Mouse (Mus musculus) ZHBTc4 (cell line): ENCODE results near the gene Zswim5.

Source experiments
- DNase-seq: peaks from one replicate; pipeline ENCODE4 v3.0.0-alpha.2; 2011; ENCODE audit warnings: low read depth, low spot score

The Zswim5 gene

DNA sequence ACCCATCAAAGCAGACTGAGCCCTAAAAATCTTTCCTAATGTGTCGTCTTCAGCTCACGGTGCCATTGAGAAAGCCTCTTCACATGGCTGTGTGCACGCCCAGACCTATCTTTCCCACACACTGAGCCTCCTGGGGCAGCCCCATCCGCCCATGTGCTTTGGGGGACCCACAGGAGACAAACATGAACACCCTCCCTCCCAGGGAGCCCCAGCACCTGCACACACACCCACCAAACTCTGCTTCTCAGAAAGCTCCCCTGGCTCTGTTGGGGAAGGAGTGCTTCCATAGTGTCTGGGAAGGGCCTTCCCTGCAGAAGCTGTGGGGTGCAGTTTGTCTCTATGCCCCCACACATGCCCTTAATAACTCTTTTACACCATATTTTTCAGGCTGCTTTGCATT, 127.5 kb downstream of the Zswim5 start:
- no peak for DNase-seq

DNA sequence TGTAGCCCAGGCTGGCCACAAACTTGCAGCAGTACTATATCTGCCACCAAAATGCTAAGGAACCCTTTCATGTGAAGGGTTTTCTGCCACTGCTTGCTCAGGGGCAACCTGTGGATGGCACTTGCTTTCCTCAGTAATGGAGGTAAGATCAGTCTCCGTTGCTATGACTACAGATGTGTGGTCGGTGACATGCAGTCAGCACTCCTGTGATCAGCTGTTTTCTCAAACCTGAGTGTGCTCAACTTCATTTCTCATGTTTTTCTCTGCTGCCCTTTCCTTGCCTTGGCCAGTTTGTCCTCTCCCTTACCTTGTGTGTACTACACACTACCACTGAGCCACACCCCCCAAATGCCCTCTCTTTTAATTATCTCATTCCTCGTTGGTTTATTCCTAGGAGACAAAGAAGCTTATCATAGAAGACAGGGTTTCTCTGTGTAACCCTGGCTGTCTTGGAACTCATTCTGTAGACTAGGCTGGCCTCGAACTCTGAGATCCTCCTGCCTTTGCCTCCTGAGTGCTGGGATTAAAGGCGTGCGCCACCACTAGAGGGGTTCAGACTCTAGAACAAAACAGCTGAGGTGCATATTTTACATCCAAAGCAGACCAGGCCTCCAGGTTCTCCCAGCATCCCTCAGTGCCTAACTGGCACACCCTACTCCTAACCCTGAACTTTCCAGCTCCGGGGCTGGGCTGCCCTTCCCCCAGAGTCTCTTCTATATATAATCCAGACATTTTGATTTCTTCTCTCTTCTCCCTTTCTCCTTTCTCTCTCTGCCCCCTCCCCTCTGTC, 128.6 kb downstream of the Zswim5 start:
- peak; percentile 75 for DNase-seq

DNA sequence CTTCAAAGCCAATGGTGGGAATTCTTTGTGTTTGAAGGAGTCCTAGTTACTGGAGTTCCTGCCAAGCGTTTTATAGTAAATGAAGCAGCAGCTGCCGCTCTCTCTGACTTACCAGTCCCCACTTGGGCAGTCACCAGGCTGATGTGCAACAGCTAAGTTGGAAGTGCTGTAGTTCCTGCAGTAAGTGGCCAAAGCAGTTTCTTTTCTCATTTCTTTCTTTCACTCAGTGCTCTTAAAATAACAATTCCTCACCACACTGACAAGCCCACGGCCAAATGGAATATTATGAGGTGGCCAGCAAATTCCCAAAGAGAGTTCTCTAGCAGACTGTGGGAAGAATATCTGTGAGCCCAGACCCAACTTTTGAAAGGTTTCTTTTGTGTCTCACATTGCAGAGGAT, 129.9 kb downstream of the Zswim5 start:
- DNase-seq = no peak

DNA sequence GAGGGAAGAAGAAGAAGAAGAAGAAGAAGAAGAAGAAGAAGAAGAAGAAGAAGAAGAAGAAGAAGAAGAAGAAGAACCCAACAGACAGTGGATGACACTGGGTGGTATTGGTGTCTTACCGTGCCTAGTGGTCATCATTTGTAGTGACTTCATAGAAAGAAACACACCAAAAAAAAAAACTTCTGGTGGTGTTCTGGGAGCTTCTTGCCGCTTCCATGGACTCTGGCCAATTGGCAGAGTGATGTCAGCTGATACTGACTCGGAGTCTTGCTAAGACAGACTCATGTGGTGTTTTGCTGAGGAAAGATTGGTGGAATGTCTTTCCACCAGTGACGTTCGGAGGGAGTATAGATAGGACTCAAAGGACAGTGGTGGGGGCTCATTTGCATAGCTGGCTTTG, 133.1 kb downstream of the Zswim5 start:
- DNase-seq = no peak

DNA sequence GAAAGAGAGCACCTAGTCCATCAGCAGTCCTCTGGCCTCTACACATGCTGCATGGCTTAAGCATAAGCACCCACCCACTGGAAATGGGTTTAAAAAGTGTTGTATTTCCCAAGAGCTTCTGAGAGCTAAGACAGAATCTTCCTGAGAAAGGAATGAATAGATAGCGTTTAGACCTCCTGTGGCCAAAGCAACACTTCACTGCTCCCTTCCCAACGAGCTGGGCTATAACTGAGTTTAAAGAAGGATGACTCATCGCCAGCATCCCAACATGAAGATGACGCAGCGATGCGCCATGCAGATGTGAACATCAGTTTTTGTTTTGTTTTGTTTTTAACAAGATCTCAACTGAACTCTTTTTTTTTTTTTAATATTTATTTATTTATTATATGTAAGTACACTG, 136.4 kb downstream of the Zswim5 start:
- DNase-seq = no peak

DNA sequence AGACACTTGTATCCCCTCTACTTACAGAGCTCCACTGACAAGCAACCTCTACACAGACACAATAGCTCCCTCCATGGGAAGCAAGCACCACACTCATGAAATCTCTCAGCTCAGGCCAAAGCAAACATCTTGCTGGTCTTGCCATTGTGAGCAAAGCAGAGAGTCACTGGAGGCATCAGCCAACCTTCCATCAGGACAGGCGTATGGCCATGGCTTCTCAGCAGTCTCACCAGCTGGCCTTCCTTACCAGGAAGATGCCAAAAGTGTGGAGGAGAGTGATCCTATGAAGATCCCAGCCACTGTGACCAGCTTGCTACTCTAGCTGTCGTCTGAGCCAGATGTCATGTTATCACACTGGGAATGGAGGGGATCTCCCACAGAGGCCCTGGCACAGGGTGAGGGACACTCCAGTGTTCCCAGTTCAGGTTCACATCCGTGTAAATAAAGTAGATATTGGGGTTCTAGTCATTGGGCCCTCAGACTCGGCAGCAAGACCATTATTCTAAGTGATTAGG, 137.8 kb downstream of the Zswim5 start:
- no peak for DNase-seq

DNA sequence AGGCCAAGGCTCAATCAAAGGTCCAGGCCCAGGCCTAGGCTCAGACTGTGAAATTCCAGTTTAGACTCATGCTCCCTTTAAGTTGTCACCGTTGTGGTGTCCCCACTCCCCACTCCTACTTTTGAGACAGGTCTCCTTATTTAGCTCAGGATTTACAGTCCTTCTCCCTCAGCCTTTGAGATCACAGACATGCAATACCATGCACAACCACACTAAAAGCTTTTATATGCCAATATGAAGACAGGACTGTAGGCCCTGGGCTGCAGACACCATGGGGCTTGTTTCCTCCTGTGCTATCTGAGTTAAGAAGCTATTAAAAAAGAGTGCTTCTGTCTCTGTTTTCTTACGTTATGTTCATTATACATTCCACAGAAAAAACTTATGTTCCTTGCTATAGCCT, 140.6 kb downstream of the Zswim5 start:
- peak; percentile 39 for DNase-seq

DNA sequence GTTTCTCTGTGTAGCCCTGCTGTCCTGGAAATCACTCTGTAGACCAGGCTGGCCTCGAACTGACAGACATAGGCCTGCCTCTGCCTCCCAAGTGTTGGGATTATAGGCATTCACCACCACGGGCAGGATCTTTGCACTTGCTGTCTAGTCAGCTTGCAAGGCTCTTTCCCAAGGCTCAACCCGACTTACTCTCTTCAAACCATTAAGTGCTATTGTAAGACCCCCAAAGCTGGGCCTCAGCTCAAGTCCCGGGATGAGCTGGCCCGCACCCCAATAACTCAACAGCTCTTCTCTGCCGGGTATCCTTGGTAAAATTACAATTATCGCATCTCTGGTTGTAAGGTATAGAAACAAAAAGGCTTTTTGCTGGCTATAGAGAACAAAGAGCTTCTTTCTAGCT, 141.2 kb downstream of the Zswim5 start:
- no peak for DNase-seq

DNA sequence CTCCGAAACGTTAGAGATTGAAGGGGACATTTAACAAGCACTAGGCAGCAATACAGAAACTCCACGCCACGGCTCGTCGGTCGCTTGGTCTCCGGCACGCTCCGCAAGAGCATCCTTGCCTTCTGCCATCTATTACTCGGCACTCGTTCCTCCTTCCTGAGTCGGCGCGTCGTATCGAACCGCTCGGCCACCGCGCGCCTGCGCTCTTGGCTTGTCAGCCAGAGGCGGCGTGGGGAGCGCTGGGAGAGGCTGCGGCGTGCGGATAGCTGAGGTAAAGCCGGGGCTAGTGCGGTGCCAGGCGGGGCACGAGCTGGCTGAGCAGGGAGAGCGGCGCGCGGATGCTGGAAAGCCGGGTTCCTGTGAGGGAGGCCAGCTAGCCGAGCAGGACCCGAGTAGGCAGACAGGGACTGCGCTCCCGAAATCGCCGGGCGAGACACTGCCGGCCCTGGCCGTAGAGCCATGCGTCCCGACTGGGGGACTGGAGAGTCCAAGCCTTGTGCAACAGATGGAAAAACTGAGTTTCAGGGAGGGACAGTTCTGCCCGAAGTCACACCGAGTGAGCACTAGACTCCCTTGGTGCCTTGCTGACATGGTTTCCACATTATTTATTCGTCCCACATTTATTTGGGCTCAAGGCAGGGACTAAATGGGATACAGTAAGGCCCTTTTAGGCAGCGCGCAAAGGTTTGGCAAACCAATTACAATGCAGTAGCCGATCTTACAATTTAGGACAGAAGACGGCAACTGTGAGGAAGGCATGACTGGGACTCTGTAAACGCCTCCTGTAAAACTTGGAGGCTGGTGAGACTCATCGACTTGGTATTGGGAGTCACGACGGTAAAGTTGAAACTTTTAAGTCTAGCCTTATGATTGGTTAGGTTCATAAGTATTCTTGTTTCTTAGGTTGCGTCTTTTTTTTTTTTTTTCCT, 142.3 kb downstream of the Zswim5 start, which contains the start of gene Eif2b3:
Eif2b3 (plus strand) TSS at position 197 of the 929 bp plus-strand sequence.
- DNase-seq = peak; percentile 98

DNA sequence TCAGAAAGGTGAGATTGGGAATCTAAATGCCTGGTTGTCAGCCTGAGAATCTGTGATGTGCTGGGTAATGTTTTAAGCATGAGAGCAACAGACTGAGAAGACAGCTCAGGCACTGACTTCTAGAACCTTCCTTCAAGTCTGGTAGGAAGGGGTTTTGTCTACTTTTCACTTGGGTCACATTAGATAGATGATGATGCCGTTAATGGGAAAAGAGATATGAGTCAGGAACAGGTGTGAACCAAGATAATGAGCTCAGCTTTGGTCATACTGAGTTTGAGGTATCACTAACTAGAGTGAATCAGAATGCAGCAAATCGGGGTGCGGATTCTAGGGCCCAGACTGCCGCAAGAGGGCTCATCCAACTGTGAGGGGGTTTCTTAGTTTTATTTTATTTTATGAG, 146.3 kb downstream of the Zswim5 start:
- no peak for DNase-seq

DNA sequence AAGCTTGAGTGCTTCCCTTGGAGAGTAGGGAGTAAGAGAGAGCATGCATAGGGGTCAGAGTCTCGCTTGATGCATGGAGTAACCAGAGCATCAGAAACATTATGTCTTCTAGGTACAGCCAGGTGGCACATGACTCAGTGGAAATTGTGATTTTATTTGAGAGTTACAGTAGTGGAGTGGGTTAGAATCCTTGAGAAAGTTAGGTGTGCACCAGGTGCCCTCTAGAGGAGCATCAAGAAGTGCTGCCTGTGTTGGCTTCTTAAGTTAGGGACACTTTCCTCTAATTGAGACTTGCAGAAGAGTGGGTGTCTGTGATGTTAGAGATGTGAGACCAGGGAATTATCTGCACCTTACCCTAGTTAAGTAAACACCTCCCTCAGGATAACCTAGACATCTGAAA, 153.9 kb downstream of the Zswim5 start:
- DNase-seq = no peak
